Mouse (Mus musculus): ENCODE measurements around the gene Slc30a3. TPM values are rescaled to one million over a fixed set of nuclear protein-coding genes. Genes with fewer than 3 reads are reported as not detected.

Gene Slc30a3
- polyA plus RNA-seq (2017; shearing (Covaris generic)): not detected

DNA sequence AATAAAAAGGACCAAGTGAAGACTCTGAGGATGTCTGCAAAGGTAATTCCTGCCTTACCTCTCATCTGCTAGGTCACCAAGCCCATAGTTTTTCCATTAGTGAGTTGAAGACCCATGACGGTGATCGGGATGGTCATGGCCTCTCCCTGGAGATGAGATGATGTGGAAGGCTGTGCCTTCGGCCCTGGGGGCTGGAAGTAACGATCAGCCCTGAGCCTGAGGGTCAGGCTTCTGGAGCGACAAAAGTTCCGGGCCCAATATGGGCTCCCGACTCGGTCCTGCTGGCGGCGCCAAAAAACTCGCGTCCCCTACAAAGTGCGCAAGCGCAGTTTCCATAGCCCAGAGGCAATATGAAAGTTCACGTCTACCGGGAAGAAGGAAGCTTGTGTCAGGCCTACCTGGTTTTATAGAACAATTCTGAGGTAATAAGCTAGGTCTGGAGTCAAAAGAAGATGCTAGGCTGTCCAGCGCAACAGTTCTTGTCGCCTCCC lies at the start of gene Slc30a3:
Slc30a3 (minus strand) TSS at position 238 of the 491 bp plus-strand sequence.
- ATAC-seq: no peak

- ATAC-seq: peak; percentile 96
Measured at GRCm38 (mm10) chr5:31154152-31154553, 46.1 kb upstream of the Slc30a3 start, which contains the start of gene Mpv17. Mpv17 (minus strand) TSS chr5:31154251.

- ATAC-seq: no peak
Measured at GRCm38 (mm10) chr5:31153516-31154151, 45.6 kb upstream of the Slc30a3 start.

DNA sequence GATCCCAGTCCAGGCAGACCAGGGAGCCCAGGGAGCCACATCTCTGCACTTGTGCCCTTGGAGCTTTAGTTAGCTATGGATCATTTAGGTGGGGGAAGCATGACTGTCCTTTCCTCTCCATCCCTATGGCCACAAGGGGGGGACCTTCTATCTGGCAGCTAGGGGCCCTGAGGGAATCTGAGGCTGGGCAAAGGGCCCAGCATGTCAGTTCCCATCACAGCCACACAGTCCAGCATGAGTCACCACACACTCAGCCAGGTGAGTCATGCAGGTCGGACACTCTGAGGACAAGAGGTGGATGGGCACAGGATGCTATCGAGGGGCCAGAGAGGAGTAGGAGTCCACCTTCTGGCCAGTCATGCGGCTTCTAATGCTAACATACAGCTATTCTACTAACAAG lies 43.7 kb upstream of the Slc30a3 start:
- no peak for ATAC-seq

- ATAC-seq: no peak
Measured at GRCm38 (mm10) chr5:31149781-31150180, 41.7 kb upstream of the Slc30a3 start.

DNA sequence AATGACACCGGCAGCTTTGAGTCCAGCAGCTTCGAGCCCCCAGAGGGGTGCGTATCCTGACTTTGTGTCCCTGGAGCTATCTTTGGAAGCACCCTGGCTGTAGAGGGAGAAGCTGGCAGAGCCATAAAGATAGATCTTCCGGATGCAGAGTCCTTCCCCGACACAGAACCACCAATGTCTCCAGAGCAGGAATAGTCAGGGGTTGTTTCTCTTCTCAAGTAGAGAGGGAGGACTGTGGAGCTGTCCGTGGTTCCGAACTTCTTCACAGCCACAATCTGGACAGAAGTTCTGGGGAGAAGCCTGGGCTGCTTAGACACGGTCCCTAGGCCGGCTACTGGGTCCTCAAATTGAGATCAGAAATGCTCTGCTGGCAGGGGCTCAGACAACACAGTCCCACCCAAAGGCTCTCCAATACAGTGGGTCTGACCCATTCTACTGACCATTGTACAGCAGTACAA lies 31.0 kb upstream of the Slc30a3 start:
- no peak for ATAC-seq

GRCm38 (mm10) chr5:31138241-31138967 lies 30.4 kb upstream of the Slc30a3 start, which contains the start of gene Ucn:
Ucn (minus strand) TSS chr5:31138829.
- no peak for ATAC-seq

DNA sequence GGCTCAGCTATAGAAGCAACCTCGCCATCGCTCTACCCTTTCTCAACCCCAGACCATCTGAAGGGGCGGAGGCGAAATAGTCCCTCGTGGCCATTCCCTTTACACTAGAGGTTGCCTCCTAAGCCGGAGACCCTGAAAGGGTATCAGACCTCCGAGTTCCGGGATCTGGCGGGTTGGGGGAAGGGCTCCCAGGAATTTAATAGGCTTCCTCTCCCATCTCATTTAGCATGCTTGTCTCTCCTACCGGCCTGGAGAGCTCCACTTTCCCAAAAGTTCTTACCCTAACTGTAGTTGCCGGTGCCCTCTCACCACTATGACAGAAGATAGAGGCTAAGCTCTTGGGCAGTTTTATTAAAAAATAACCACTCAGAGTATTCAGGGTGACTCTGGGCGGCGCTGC lies 29.6 kb upstream of the Slc30a3 start:
- ATAC-seq: no peak

DNA sequence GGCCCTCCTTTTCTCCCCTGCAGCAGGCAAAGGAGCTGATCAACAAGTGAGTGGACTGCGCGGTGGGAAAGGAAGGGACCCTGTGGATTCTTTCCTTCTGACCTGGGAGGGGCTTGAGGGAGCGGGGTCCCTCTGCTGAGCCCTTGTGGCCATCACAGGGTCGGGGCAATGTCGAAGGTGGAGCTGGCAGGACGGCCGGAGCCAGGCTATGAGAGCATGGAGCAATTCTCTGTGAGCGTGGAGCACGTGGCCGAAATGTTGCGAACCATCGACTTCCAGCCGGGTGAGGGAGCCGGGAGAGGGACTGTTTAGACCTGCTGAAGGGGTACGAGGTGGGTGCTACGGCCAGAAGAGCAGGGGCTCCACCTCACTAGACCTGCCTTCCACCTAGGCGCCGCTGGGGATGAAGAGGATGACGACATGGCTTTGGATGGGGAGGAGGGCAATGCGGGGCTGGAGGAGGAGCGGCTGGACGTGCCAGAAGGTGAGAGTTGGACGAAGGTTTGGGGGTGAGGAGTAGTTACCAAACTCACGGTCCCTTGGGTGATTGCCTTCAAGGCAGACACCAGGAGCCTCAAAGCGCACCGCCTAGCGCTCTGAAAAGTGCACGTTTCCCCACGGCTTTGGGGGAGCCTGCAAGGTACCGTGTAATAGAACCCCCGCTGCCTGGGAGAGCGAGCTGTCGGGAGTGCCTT lies 28.8 kb upstream of the Slc30a3 start:
- no peak for ATAC-seq

GRCm38 (mm10) chr5:31126050-31126449 lies 18.0 kb upstream of the Slc30a3 start:
- no peak for ATAC-seq

DNA sequence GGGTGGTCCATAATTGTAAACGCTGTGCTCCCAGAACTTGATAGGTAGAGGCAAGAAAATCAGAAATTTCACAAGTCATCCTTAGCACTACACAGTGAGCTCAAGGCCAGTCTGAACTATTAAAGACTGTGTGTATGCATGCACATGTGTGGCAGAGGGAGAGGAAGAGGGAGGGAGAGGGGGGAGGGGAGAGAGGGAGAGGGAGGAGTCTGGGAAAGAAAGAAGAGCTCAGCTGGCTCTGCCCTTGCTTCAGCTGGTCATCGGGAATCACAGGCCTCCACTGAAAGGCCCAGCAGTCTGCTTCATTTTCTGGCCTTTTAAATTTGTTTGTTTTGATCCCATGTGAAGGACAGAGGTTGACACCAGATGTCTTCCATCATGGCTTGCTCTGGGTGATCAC lies 15.4 kb upstream of the Slc30a3 start:
- ATAC-seq: no peak

DNA sequence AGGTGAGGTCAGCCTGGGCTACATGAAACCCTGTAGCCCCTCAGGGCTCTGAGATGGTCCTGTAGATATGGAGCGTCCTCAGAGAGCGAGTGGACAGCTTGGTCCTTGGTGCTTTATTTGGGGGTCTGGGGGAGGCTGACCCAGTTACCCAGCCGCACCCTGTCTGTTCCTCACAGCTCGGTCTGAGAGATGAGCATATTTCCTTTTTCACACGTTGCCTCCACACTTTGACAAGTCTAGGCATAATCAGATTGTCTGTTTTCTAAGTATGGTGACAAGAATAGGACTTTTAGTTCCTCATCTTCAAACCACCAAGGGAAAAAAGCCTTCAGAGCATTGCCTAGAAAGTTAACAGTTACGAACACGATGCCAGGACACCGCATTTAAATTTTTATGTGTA lies 13.1 kb upstream of the Slc30a3 start:
- ATAC-seq: no peak

GRCm38 (mm10) chr5:31116912-31117311 lies 8.9 kb upstream of the Slc30a3 start:
- ATAC-seq: no peak

GRCm38 (mm10) chr5:31116354-31116753 lies 8.3 kb upstream of the Slc30a3 start, which contains the start of gene Trim54:
Trim54 (plus strand) TSS chr5:31116712.
- ATAC-seq: no peak

- ATAC-seq: no peak
Measured at GRCm38 (mm10) chr5:31110781-31111180, 2.7 kb upstream of the Slc30a3 start.

DNA sequence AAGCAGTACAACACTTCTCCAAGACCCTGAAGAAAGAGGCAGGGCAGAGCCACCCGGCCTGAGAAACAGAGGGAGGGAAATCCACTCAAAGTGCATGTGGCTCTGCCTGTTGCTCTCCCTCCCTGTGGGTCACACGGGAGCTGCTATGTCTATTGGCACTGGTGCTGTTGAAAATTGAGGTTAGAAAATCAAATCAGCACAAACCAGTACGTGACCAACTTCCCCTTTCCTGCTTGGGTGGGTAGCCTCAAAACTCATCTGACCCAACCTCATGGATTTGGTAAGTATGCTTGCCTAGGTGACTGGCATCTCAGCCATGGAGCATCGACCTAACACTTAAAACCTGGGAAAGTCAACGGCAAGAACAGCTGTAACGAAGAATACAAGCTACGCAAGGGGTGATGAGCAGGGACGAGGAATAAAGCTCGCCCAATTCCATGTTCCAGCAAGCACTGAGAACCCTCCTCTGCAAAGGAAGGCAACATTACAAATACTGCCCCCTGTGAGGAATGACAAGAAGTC lies 2.2 kb downstream of the Slc30a3 start, which contains the start of gene Dnajc5g:
Dnajc5g (plus strand) TSS at position 472 of the 522 bp plus-strand sequence.
- ATAC-seq: no peak

DNA sequence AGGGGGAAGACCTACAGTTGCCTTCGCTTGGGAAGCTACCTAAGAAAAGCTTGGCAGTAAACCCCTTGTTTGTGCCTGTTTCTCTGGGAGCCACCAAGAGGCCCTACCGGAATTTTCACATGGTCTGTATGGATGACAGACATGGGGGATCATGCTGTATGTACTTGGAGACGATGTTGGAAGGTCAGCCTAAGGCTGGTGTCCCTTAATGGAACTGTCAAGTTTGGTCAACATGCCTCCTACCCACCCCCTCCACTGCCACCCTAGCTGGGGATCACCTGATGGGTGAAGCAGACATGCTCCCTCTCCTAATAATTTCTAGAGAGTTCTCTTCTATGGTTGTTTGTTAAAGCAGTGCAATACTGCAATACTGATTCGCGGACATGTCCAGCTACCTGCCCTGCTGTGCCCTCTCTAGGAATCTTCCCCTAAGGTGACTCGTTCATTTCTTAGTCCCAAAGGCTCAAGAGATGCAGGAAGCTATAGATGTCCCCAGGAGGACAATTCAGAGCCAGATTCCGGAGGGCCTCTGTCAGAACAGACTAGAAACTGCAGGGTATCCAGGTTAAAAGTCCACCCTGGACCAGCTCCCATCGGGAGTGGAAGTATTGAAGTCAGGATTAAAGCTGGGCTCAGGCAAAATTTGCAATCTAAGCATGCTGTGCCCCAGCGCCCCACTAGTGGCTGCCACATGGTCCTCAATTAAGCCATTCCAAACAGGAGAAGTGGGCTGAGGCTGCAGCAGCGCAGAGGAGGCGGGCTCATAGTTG lies 12.1 kb downstream of the Slc30a3 start:
- ATAC-seq: no peak

DNA sequence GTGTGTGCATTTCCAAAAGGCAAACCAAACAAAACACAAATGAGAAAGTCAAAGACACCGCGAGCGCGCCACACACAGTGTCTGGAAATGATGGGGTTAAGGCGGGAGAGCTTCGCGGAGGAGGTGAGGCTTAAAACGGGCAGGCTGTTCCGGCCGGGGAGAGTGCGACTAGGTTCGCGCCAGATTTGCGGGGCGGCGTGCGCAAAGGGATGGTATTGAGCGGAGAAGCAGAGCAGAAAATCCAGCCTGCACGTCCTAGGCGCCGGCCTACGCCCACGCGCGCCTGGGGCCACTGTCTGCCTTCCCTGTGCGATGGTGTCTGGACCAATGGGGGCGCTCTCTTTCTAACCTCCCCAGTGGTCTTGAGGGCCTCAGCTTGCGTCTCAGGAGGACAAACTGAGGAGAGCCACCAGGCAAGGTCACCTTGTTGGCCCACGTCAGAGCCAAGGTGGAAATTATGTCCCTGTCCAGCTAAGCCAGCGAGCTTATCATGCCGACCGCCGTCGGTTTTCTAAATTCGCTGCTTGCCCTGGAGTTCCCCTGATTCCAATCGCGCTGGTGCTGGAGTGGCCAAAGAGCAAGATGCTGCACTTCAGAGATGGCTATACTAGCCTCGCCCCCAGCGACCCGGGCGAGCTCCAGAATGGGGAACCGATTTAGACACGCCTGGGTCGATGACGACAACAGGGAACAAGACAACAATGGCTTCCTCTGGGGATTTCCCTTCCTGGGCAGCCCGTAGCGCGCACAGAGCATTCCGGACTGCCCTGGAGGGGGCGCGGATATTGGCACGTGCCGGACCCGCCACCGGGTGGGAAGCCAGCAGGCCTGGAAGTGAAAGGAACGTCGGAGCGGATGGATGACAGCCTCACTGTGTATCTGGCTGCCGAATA lies 13.0 kb downstream of the Slc30a3 start:
- peak; percentile 73 for ATAC-seq

- peak; percentile 33 for ATAC-seq
Measured at GRCm38 (mm10) chr5:31094100-31094798, 13.8 kb downstream of the Slc30a3 start.

Measured in activated CD4-positive, CD25-positive, alpha-beta regulatory T cell, adult 4 months (primary cell).